ENCODE assay signal across 12 mouse cellular contexts in the genomic region with DNA sequence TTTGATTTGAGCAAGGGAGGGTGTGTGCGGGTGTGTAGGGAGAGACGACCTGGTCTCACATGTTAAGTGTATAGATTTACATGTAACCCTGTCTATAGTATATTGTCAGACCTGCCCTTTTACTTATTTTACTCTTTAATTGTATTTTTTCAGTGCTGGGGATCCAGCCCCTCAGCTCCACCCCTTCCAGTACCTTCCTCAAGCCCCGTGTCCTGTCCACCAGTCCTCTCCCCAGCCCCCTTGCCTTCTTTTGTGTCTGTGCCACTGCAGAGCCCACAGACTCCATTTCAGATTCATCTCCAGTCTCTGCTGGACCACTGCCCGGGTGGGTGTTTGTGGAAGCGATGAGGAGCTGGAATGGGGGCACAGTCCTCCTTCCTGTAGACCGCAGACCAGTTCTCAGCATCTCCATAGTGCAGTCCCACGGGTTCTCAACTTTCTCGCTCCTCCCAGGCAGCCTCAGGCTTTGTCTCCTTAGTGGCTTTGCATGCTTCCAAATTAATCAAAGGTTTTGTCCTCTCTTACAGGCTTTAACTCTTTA. TPM values are rescaled to one million over a fixed set of nuclear protein-coding genes. Genes with fewer than 3 reads are reported as not detected.
DNase-seq lines count a peak whose midpoint lies in the region; ATAC-seq and TF ChIP-seq lines count a peak whose summit lies in the region.
"Had no signal": no experiment of that assay in that cellular context is flagged by ENCODE, and none has a peak within 500 bp of the region (broad histone marks: within the 10 kb centered on the region; RNA-seq: fewer than 3 reads in every experiment).

No protein-coding gene starts in this region.

- 49% methylated on average over 8 of the region's 8 CpGs for WGBS in kidney, embryonic 14.5 days
- WGBS in forebrain, embryonic 16.5 days: 24% methylated on average over 8 of the region's 8 CpGs
- WGBS in midbrain, embryonic 12.5 days: 32% methylated on average over 8 of the region's 8 CpGs

- no peak overlapping the region for H3K4me3 ChIP-seq in kidney, embryonic 14.5 days (ENCODE audit: low read length)
- H3K4me3 ChIP-seq in forebrain, embryonic 16.5 days (replicated peaks; ENCODE audit: low read length): no peak overlapping the region
- H3K4me3 ChIP-seq in midbrain, embryonic 12.5 days: no peak overlapping the region

- no peak for TF ChIP-seq POLR2A in brain, embryonic 14.5 days (IDR thresholded peaks at IDR 0.05; ENCODE audit: borderline replicate concordance, extremely low read depth, insufficient read depth, insufficient read length, poor library complexity, severe bottlenecking)

- TF ChIP-seq CTCF in brain, embryonic 14.5 days (IDR thresholded peaks at IDR 0.05; ENCODE audit: borderline replicate concordance, extremely low read depth, insufficient read depth, insufficient read length): no peak

- no peak overlapping the region for H3K4me2 ChIP-seq in kidney, embryonic 14.5 days (replicated peaks; ENCODE audit: low read depth, low read length)
- H3K4me2 ChIP-seq in forebrain, embryonic 16.5 days (ENCODE audit: low read length): no peak overlapping the region
- 0 out of 2 replicates have a peak overlapping the region, but pooled peaks have one; percentile 2 for H3K4me2 ChIP-seq in midbrain, embryonic 12.5 days (replicated peaks)

- DNase-seq in kidney, postnatal 4 days: no peak
- peak; percentile 83 for DNase-seq in brain, embryonic 14.5 days (ENCODE audit: low read depth)
- DNase-seq in embryo, embryonic 9.5 days (ENCODE audit: extremely low spot score): no peak
- DNase-seq: lung, adult 18-20 months; retina, postnatal 1 day; thymus, postnatal 4 days had no signal

- no peak overlapping the region; the same call in 1 of the 2 replicates for H3K9ac ChIP-seq in kidney, embryonic 14.5 days (ENCODE audit: low read depth, low read length)
- H3K9ac ChIP-seq in forebrain, embryonic 16.5 days (replicated peaks; ENCODE audit: low read depth, low read length): 0 out of 2 replicates have a peak overlapping the region, but pooled peaks have one; percentile 12
- no peak overlapping the region for H3K9ac ChIP-seq in midbrain, embryonic 12.5 days (replicated peaks)

- H3K27me3 ChIP-seq in kidney, embryonic 14.5 days (ENCODE audit: control insufficient read depth, insufficient read depth, low read length): no peaks in the 10 kb centered on the region
- no peaks in the 10 kb centered on the region for H3K27me3 ChIP-seq in forebrain, embryonic 16.5 days (replicated peaks; ENCODE audit: control insufficient read depth, insufficient read depth, low read length)
- H3K27me3 ChIP-seq in midbrain, embryonic 12.5 days: no peaks in the 10 kb centered on the region

- ATAC-seq in kidney, embryonic 14.5 days (ENCODE audit: low FRiP score, low TSS enrichment): no peak
- ATAC-seq in forebrain, embryonic 16.5 days: peak; percentile 32; the same call in 1 of the 2 replicates
- ATAC-seq in midbrain, embryonic 12.5 days (ENCODE audit: low FRiP score, low read depth): no peak
- ATAC-seq in frontal cortex, adult (ENCODE audit: low TSS enrichment): no peak
- no peak for ATAC-seq in megakaryocyte progenitor cell, adult 5-6 weeks (replicated peaks; ENCODE audit: poor library complexity)

- H3K9me3 ChIP-seq in kidney, embryonic 14.5 days (ENCODE audit: control insufficient read depth, low read length): no peaks in the 10 kb centered on the region
- no peaks in the 10 kb centered on the region for H3K9me3 ChIP-seq in forebrain, embryonic 16.5 days (ENCODE audit: control insufficient read depth, low read length)
- H3K9me3 ChIP-seq in midbrain, embryonic 12.5 days: no peaks in the 10 kb centered on the region
- H3K9me3 ChIP-seq: G1E had no signal

- H3K27ac ChIP-seq in kidney, embryonic 14.5 days (ENCODE audit: low read depth, low read length): peak overlapping the region; percentile 51; the same call in 1 of the 2 replicates
- peak overlapping the region; percentile 68 for H3K27ac ChIP-seq in forebrain, embryonic 16.5 days (ENCODE audit: low read length)
- H3K27ac ChIP-seq in midbrain, embryonic 12.5 days (replicated peaks): peak overlapping the region; percentile 97

- H3K4me1 ChIP-seq in kidney, embryonic 14.5 days (ENCODE audit: control insufficient read depth, insufficient read depth, low read length): peaks cover 45% of the 10 kb centered on the region
- H3K4me1 ChIP-seq in forebrain, embryonic 16.5 days (replicated peaks; ENCODE audit: control insufficient read depth, insufficient read depth, low read length): peaks cover 42% of the 10 kb centered on the region
- peaks cover 89% of the 10 kb centered on the region for H3K4me1 ChIP-seq in midbrain, embryonic 12.5 days

- no peaks in the 10 kb centered on the region for H3K36me3 ChIP-seq in kidney, embryonic 14.5 days (ENCODE audit: control insufficient read depth, insufficient read depth, low read length)
- no peaks in the 10 kb centered on the region for H3K36me3 ChIP-seq in forebrain, embryonic 16.5 days (ENCODE audit: control insufficient read depth, insufficient read depth)
- H3K36me3 ChIP-seq in midbrain, embryonic 12.5 days: no peaks in the 10 kb centered on the region

RNA-seq across cellular contexts. Expression of a gene that starts 37.1 kb away (rescaled TPM):
- polyA plus RNA-seq in kidney, embryonic 14.5 days (2014; fragmentation: Nextera tagmentation; extraction: Ambion mirVana): 10.8 and 15.4 TPM in 2 replicates
- polyA plus RNA-seq in brain, embryonic 14.5 days (2012; rRNA removed): 59.2 and 77.7 TPM in 2 replicates
- 85.1 and 92.2 TPM in 2 replicates for polyA plus RNA-seq in forebrain, embryonic 16.5 days (2015; fragmentation: Nextera tagmentation; extraction: Ambion mirVana)
- 38.0 and 42.2 TPM in 2 replicates for polyA plus RNA-seq in midbrain, embryonic 12.5 days (2016; fragmentation: Nextera tagmentation; extraction: Ambion mirVana)
- total RNA-seq in megakaryocyte progenitor cell, adult 5-6 weeks (2015): 30.2 and 33.4 TPM in 2 replicates
- total RNA-seq in megakaryocyte progenitor cell, adult 5-6 weeks (2017): 21.0 and 24.0 TPM in 2 replicates

RNA-seq across cellular contexts. Expression of a gene that starts 57.4 kb away (rescaled TPM):
- 124 and 166 TPM in 2 replicates for polyA plus RNA-seq in kidney, embryonic 14.5 days (2014; fragmentation: Nextera tagmentation; extraction: Ambion mirVana)
- polyA plus RNA-seq in brain, embryonic 14.5 days (2012; rRNA removed): 7.3 and 7.8 TPM in 2 replicates
- 115 and 169 TPM in 2 replicates for polyA plus RNA-seq in forebrain, embryonic 16.5 days (2015; fragmentation: Nextera tagmentation; extraction: Ambion mirVana)
- polyA plus RNA-seq in midbrain, embryonic 12.5 days (2016; fragmentation: Nextera tagmentation; extraction: Ambion mirVana): 193 and 218 TPM in 2 replicates
- 0.25 and 0.68 TPM in 2 replicates for total RNA-seq in megakaryocyte progenitor cell, adult 5-6 weeks (2015)
- total RNA-seq in megakaryocyte progenitor cell, adult 5-6 weeks (2017): 2.8 and 4.7 TPM in 2 replicates

Comparison
In these comparisons a context has a peak if more than half of its experiments do, and no peak if none do; other contexts are left out.
1. RNA of a gene that starts 57.4 kb away (polyA plus RNA-seq): 193 to 218 TPM in midbrain, embryonic 12.5 days, 124 to 166 TPM in kidney, embryonic 14.5 days and 115 to 169 TPM in forebrain, embryonic 16.5 days; 7.3 to 7.8 TPM in brain, embryonic 14.5 days; every median in the first group is over 10 times any median in the second.
2. Peak in every context shown above with its lines, with median percentiles within 50 percentile points of each other: H3K27ac ChIP-seq.